Mouse (Mus musculus) liver, embryonic 14.5 days (tissue): ENCODE results near the gene Kansl3. TPM values are rescaled to one million over a fixed set of nuclear protein-coding genes. Genes with fewer than 3 reads are reported as not detected.

Experiments used
- ATAC-seq: fragments of 200-750 bp; cut with Nextera tagmentation; 2 replicates; pipeline ENCODE4 v1.8.0; 2017; ENCODE audit warnings: moderate number of reproducible peaks, mild to moderate bottlenecking, moderate library complexity; ENCODE audit not compliant: insufficient read depth
- DNase-seq, 3 experiments: peaks; one replicate each; pipeline ENCODE4 v3.0.0-alpha.2; 2012 to 2013; ENCODE audit warnings: low read depth in 3 of 3, low spot score in 3 of 3
- H3K27ac ChIP-seq: fragments of 300-500 bp; sonication (generic); 2 replicates; pipeline ENCODE4 v1.5.1; 2014; ENCODE audit warnings: moderate library complexity, mild to moderate bottlenecking, control low read depth, inconsistent platforms
- H3K27me3 ChIP-seq: fragments of 300-500 bp; sonication (generic); 2 replicates; pipeline ENCODE4 v1.6.1; 2014; ENCODE audit warnings: mild to moderate bottlenecking, low read length, moderate library complexity; ENCODE audit not compliant: control insufficient read depth, insufficient read depth
- H3K36me3 ChIP-seq: fragments of 300-500 bp; sonication (generic); replicated peaks from 2 replicates; pipeline ENCODE4 v1.6.1; 2014; ENCODE audit warnings: low read depth; ENCODE audit not compliant: control insufficient read depth, insufficient read depth
- H3K4me1 ChIP-seq, 2 experiments: fragments of 200-500 bp in 1 of 2; fragments of 300-500 bp in 1 of 2; sonication (generic) in 1 of 2; replicated peaks; 2 replicates each; pipeline ENCODE4 v1.6.1; 2012 to 2014; ENCODE audit warnings: antibody characterized with exemption in 1 of 2, inconsistent platforms in 1 of 2, low read length in 1 of 2; ENCODE audit not compliant: control insufficient read depth in 2 of 2, insufficient read depth in 2 of 2
- H3K4me2 ChIP-seq: fragments of 300-500 bp; sonication (generic); 2 replicates; pipeline ENCODE4 v1.6.1; 2014; ENCODE audit warnings: low read depth, mild to moderate bottlenecking, control low read depth, moderate library complexity
- H3K4me3 ChIP-seq, 2 experiments: fragments of 200-500 bp in 1 of 2; fragments of 300-500 bp in 1 of 2; sonication (generic) in 1 of 2; 2 replicates each; pipeline ENCODE4 v1.5.1; 2012 to 2014; ENCODE audit warnings: low read depth in 2 of 2, low read length in 2 of 2, mild to moderate bottlenecking in 2 of 2, control low read depth in 1 of 2, inconsistent platforms in 1 of 2, moderate library complexity in 1 of 2; ENCODE audit not compliant: insufficient read depth in 1 of 2
- H3K9ac ChIP-seq: fragments of 300-500 bp; sonication (generic); replicated peaks from 2 replicates; pipeline ENCODE4 v1.6.1; 2014; ENCODE audit warnings: mild to moderate bottlenecking, control low read depth, moderate library complexity
- H3K9me3 ChIP-seq: fragments of 300-500 bp; sonication (generic); 2 replicates; pipeline ENCODE4 v1.6.1; 2016; ENCODE audit warnings: low read length, mixed read lengths; ENCODE audit not compliant: control insufficient read depth
- CTCF ChIP-seq: IDR thresholded peaks from 2 replicates; pipeline ENCODE4 v1.5.1; 2016; ENCODE audit warnings: antibody characterized with exemption, low read depth, control low read depth
- EP300 ChIP-seq: IDR thresholded peaks from 2 replicates; pipeline ENCODE4 v1.6.1; 2016; ENCODE audit warnings: antibody characterized with exemption, low read depth
- WGBS: fragments of 180-500 bp; shearing (Covaris S2); extraction: QIAGEN DNeasy Blood & Tissue Kit; methylation state at CpG from one replicate; pipeline ENCODE4 v1.1.7; 2014; ENCODE audit not compliant: insufficient replicate concordance; 5-methylcytosine and 5-hydroxymethylcytosine counted together
- polyA plus RNA-seq, 2 experiments: library from polyadenylated mRNA; depleted of rRNA in 1 of 2; stranded (reverse) in 1 of 2; unstranded in 1 of 2; fragments of >200 nt; fragmentation: Nextera tagmentation in 1 of 2; extraction: Ambion mirVana in 1 of 2; gene quantifications; 2 replicates each; pipeline versions ENCODE4 v1.2.1 to v1.2.3; 2012 to 2014

The Kansl3 gene
- polyA plus RNA-seq, 2 experiments, result 7.2 to 10.9 TPM

GRCm38 (mm10) chr1:36299676-36300075 is 69.3 kb downstream of the Kansl3 start:
- Histone ChIP-seq H3K9me3 (no peaks in the 10 kb centered on the region), H3K27me3 (peaks cover 32% of the 10 kb centered on the region)
- 39% methylated on average over 2 of the region's 2 CpGs for WGBS

GRCm38 (mm10) chr1:36299126-36299525 is 69.9 kb downstream of the Kansl3 start:
- ATAC-seq (no peak), DNase-seq (no peak)
- Histone ChIP-seq H3K4me3 (no peak overlapping the region), H3K27ac (no peak overlapping the region), H3K9me3 (no peaks in the 10 kb centered on the region), H3K9ac (no peak overlapping the region), H3K4me2 (no peak overlapping the region), H3K4me1 (no peaks in the 10 kb centered on the region), H3K36me3 (no peaks in the 10 kb centered on the region), H3K27me3 (peaks cover 28% of the 10 kb centered on the region)
- no peak for TF ChIP-seq CTCF
- TF ChIP-seq EP300, result no peak
- WGBS, result 31% methylated on average over 13 of the region's 13 CpGs

More at GRCm38 (mm10) chr1:36299676-36300075, 69.3 kb downstream of the Kansl3 start:
- no peak overlapping the region for H3K4me2 ChIP-seq
- H3K4me3 ChIP-seq, result no peak overlapping the region
- H3K36me3 ChIP-seq, result no peaks in the 10 kb centered on the region
- no peak overlapping the region for H3K9ac ChIP-seq
- no peak for ATAC-seq
- no peak overlapping the region for H3K27ac ChIP-seq
- no peak for TF ChIP-seq EP300
- no peak for TF ChIP-seq CTCF
- DNase-seq, result no peak
- H3K4me1 ChIP-seq, result no peaks in the 10 kb centered on the region

- TF ChIP-seq EP300 (no peak), CTCF (no peak)
- Histone ChIP-seq H3K27me3 (peaks cover 19% of the 10 kb centered on the region), H3K4me3 (no peak overlapping the region), H3K36me3 (no peaks in the 10 kb centered on the region), H3K9me3 (no peaks in the 10 kb centered on the region), H3K4me2 (no peak overlapping the region), H3K4me1 (no peaks in the 10 kb centered on the region), H3K9ac (no peak overlapping the region), H3K27ac (no peak overlapping the region)
- no peak for ATAC-seq
- 48% methylated on average over 4 of the region's 4 CpGs for WGBS
- no peak for DNase-seq
Measured at GRCm38 (mm10) chr1:36298107-36298506, 70.9 kb downstream of the Kansl3 start.

- Histone ChIP-seq H3K27ac (no peak overlapping the region), H3K4me2 (no peak overlapping the region), H3K4me3 (no peak overlapping the region), H3K9me3 (no peaks in the 10 kb centered on the region), H3K27me3 (peaks cover 6% of the 10 kb centered on the region), H3K9ac (no peak overlapping the region), H3K36me3 (no peaks in the 10 kb centered on the region), H3K4me1 (no peaks in the 10 kb centered on the region)
- TF ChIP-seq CTCF, result no peak
- TF ChIP-seq EP300, result no peak
- DNase-seq (no peak), ATAC-seq (no peak)
- WGBS, result 6% methylated on average over 9 of the region's 9 CpGs
Measured at GRCm38 (mm10) chr1:36296466-36297149, 72.4 kb downstream of the Kansl3 start.

GRCm38 (mm10) chr1:36294402-36294801 is 74.6 kb downstream of the Kansl3 start:
- WGBS, result 51% methylated on average over 3 of the region's 3 CpGs
- no peak for ATAC-seq
- TF ChIP-seq CTCF (no peak), EP300 (no peak)

More at GRCm38 (mm10) chr1:36294402-36294801, 74.6 kb downstream of the Kansl3 start:
- no peaks in the 10 kb centered on the region for H3K4me1 ChIP-seq
- peaks cover 4% of the 10 kb centered on the region for H3K27me3 ChIP-seq
- no peaks in the 10 kb centered on the region for H3K9me3 ChIP-seq
- DNase-seq, result no peak
- H3K9ac ChIP-seq, result no peak overlapping the region
- no peak overlapping the region for H3K4me2 ChIP-seq
- no peak overlapping the region for H3K4me3 ChIP-seq
- no peaks in the 10 kb centered on the region for H3K36me3 ChIP-seq
- H3K27ac ChIP-seq, result no peak overlapping the region
